Mouse (Mus musculus): ENCODE results near the gene Nbl1.

DNA sequence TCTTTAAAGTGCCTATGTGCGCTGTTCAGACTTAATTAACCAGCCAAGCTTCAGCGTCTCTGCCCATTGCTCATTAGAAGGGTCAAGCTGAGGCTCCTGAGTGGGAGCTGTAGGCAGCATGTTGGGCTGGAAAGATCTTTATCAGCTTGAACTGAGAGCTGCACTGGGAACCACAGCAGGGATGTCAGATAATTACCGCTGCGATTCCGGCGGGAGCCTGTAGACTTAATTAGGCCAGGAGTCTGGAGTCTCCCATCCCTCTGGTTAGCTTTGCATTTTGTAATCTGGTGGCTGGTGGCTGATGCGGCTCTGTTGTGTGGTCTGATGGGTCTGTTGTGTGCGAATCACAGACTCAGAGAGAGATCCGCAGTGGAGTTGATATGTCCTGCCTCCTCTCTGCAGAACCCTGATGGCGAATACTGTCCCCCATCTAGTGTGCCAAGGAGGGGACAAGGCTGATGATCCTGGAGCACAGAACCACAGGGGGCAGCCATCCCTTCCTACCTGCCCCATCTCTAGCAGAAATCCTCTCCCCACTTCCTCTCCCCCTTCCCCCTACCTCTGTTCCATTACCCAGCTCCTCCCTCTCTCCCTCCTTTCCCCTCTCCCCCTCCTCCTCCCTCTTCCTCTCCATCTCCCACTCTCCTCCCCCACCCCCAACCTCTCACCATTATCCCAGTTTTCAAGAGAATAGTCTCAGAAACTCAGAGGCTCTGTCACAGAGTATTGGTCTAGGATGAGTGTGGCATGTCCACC, 52.5 kb downstream of the Nbl1 start:
- TF ChIP-seq CTCF (IDR thresholded peaks at IDR 0.05; ENCODE audit: low read depth) (no peak), EP300 (optimal IDR thresholded peaks at IDR 0.05) (no peak)
